Mouse (Mus musculus) stomach, postnatal 0 days (tissue): ENCODE measurements at regions not wholly inside any gene's neighbourhood (a gene's known extent, or its start where the extent isn't known, plus 50 kb on each side); places are given as distances from the start of the nearest gene placed in this dataset.

Source experiments
- CTCF ChIP-seq: IDR thresholded peaks from 2 replicates; pipeline ENCODE4 v1.5.1; 2016; ENCODE audit warnings: antibody characterized with exemption, low read depth, mild to moderate bottlenecking, moderate library complexity
- EP300 ChIP-seq: optimal IDR thresholded peaks from 2 replicates; pipeline ENCODE3; 2016; ENCODE audit warnings: antibody characterized with exemption

- no peak for TF ChIP-seq CTCF
- TF ChIP-seq EP300: no peak
These were observed 771.4 kb upstream of the Cited2 start for GRCm38 (mm10) chr10:16951636-16952035.
